Mouse (Mus musculus) heart, embryonic 16.5 days (tissue): ENCODE data around the gene Pde11a. TPM values are rescaled to one million over a fixed set of nuclear protein-coding genes. Genes with fewer than 3 reads are reported as not detected.

Source experiments
- ATAC-seq: fragments of 200-750 bp; cut with Nextera tagmentation; replicated peaks from 2 replicates; pipeline ENCODE4 v1.8.0; 2017; ENCODE audit warnings: moderate number of reproducible peaks; ENCODE audit not compliant: insufficient read depth, low FRiP score; ENCODE audit errors: extremely low read depth
- H3K27ac ChIP-seq: fragments of 300-500 bp; sonication (generic); 2 replicates; pipeline ENCODE4 v1.5.1; 2014; ENCODE audit warnings: mild to moderate bottlenecking, low read length, control low read depth, moderate library complexity
- H3K27me3 ChIP-seq: fragments of 300-500 bp; sonication (generic); 2 replicates; pipeline ENCODE4 v1.6.1; 2014; ENCODE audit warnings: low read length, mixed read lengths; ENCODE audit not compliant: control insufficient read depth, insufficient read depth
- H3K36me3 ChIP-seq: fragments of 300-500 bp; sonication (generic); 2 replicates; pipeline ENCODE4 v1.6.1; 2014; ENCODE audit not compliant: control insufficient read depth, insufficient read depth
- H3K4me1 ChIP-seq: fragments of 300-500 bp; sonication (generic); 2 replicates; pipeline ENCODE4 v1.6.1; 2014; ENCODE audit warnings: low read length, mixed read lengths; ENCODE audit not compliant: control insufficient read depth, insufficient read depth
- H3K4me2 ChIP-seq: fragments of 300-500 bp; sonication (generic); 2 replicates; pipeline ENCODE4 v1.6.1; 2014; ENCODE audit warnings: low read depth, mild to moderate bottlenecking, control low read depth, low read length
- H3K4me3 ChIP-seq: fragments of 300-500 bp; sonication (generic); 2 replicates; pipeline ENCODE4 v1.5.1; 2014; ENCODE audit warnings: mild to moderate bottlenecking, control low read depth, low read length
- H3K9ac ChIP-seq: fragments of 300-500 bp; sonication (generic); 2 replicates; pipeline ENCODE4 v1.6.1; 2014; ENCODE audit warnings: low read length, control low read depth
- H3K9me3 ChIP-seq: fragments of 300-500 bp; sonication (generic); replicated peaks from 2 replicates; pipeline ENCODE4 v1.6.1; 2016; ENCODE audit warnings: low read length; ENCODE audit not compliant: control insufficient read depth
- WGBS: fragments of 180-500 bp; shearing (Covaris S2); extraction: QIAGEN DNeasy Blood & Tissue Kit; methylation state at CpG from one replicate; pipeline ENCODE4 v1.1.7; 2014; 5-methylcytosine and 5-hydroxymethylcytosine counted together
- polyA plus RNA-seq: library from polyadenylated mRNA; unstranded; fragments of >200 nt; fragmentation: Nextera tagmentation; extraction: Ambion mirVana; gene quantifications from 2 replicates; pipeline ENCODE4 v1.2.1, GENCODE M21; 2015

Pde11a gene
- polyA plus RNA-seq, 1 experiment from 2014 or later = 0.11 TPM

GRCm38 (mm10) chr2:76326161-76326560 lies 12.4 kb downstream of the Pde11a start:
- Histone ChIP-seq H3K4me1 (no peaks in the 10 kb centered on the region), H3K9me3 (no peaks in the 10 kb centered on the region)
- WGBS = 80% methylated on average over 3 of the region's 3 CpGs

GRCm38 (mm10) chr2:76324463-76324862 lies 14.1 kb downstream of the Pde11a start:
- H3K27ac ChIP-seq = no peak overlapping the region
- 80% methylated on average over 5 of the region's 5 CpGs for whole genome bisulfite sequencing
- H3K9me3 ChIP-seq = no peaks in the 10 kb centered on the region
- H3K4me3 ChIP-seq = no peak overlapping the region
- no peak overlapping the region for H3K4me2 ChIP-seq
- no peaks in the 10 kb centered on the region for H3K4me1 ChIP-seq
- H3K9ac ChIP-seq = no peak overlapping the region
- H3K27me3 ChIP-seq = no peaks in the 10 kb centered on the region
- H3K36me3 ChIP-seq = no peaks in the 10 kb centered on the region
- ATAC-seq = no peak

More at GRCm38 (mm10) chr2:76326161-76326560, 12.4 kb downstream of the Pde11a start:
- Histone ChIP-seq H3K27ac (no peak overlapping the region), H3K36me3 (no peaks in the 10 kb centered on the region), H3K4me2 (no peak overlapping the region), H3K9ac (no peak overlapping the region), H3K4me3 (no peak overlapping the region), H3K27me3 (no peaks in the 10 kb centered on the region)
- ATAC-seq = no peak

- Histone ChIP-seq H3K27ac (no peak overlapping the region), H3K9ac (no peak overlapping the region), H3K4me3 (no peak overlapping the region), H3K4me2 (no peak overlapping the region), H3K36me3 (no peaks in the 10 kb centered on the region), H3K9me3 (no peaks in the 10 kb centered on the region), H3K4me1 (no peaks in the 10 kb centered on the region), H3K27me3 (no peaks in the 10 kb centered on the region)
- ATAC-seq = no peak
- WGBS = 84% methylated on average over 21 of the region's 21 CpGs
These were observed 15.2 kb downstream of the Pde11a start for GRCm38 (mm10) chr2:76323185-76323875.

GRCm38 (mm10) chr2:76320336-76320735 lies 18.2 kb downstream of the Pde11a start:
- H3K27ac ChIP-seq = no peak overlapping the region
- no peak overlapping the region for H3K9ac ChIP-seq
- no peak overlapping the region for H3K4me3 ChIP-seq
- H3K4me2 ChIP-seq = no peak overlapping the region
- no peaks in the 10 kb centered on the region for H3K9me3 ChIP-seq
- WGBS = 79% methylated on average over 6 of the region's 6 CpGs
- H3K27me3 ChIP-seq = no peaks in the 10 kb centered on the region
- H3K36me3 ChIP-seq = no peaks in the 10 kb centered on the region
- no peaks in the 10 kb centered on the region for H3K4me1 ChIP-seq
- no peak for ATAC-seq

GRCm38 (mm10) chr2:76319231-76319630 lies 19.3 kb downstream of the Pde11a start:
- no peaks in the 10 kb centered on the region for H3K9me3 ChIP-seq

GRCm38 (mm10) chr2:76287671-76288070 lies 50.9 kb downstream of the Pde11a start:
- Histone ChIP-seq H3K9ac (no peak overlapping the region), H3K36me3 (no peaks in the 10 kb centered on the region), H3K27me3 (no peaks in the 10 kb centered on the region), H3K4me1 (peaks cover 4% of the 10 kb centered on the region), H3K27ac (no peak overlapping the region), H3K4me3 (no peak overlapping the region), H3K4me2 (no peak overlapping the region), H3K9me3 (no peaks in the 10 kb centered on the region)
- ATAC-seq = no peak
- WGBS = 84% methylated on average over 3 of the region's 3 CpGs

More at GRCm38 (mm10) chr2:76319231-76319630, 19.3 kb downstream of the Pde11a start:
- no peak overlapping the region for H3K4me3 ChIP-seq
- 80% methylated on average over 6 of the region's 6 CpGs for WGBS
- H3K4me2 ChIP-seq = no peak overlapping the region
- no peak for ATAC-seq
- H3K27me3 ChIP-seq = no peaks in the 10 kb centered on the region
- no peak overlapping the region for H3K27ac ChIP-seq
- H3K4me1 ChIP-seq = no peaks in the 10 kb centered on the region
- no peaks in the 10 kb centered on the region for H3K36me3 ChIP-seq
- H3K9ac ChIP-seq = no peak overlapping the region

- ATAC-seq = peak; percentile 86
- Histone ChIP-seq H3K9ac (no peak overlapping the region), H3K36me3 (no peaks in the 10 kb centered on the region), H3K27me3 (no peaks in the 10 kb centered on the region), H3K4me3 (no peak overlapping the region), H3K4me2 (0 out of 2 replicates have a peak overlapping the region, but pooled peaks have one; percentile 10), H3K27ac (peak overlapping the region; percentile 33), H3K4me1 (peaks cover 4% of the 10 kb centered on the region), H3K9me3 (no peaks in the 10 kb centered on the region)
- WGBS = 35% methylated on average over 4 of the region's 4 CpGs
These were observed 52.3 kb downstream of the Pde11a start for GRCm38 (mm10) chr2:76286288-76286740.

- Histone ChIP-seq H3K4me3 (no peak overlapping the region), H3K4me1 (peaks cover 4% of the 10 kb centered on the region), H3K4me2 (no peak overlapping the region), H3K27me3 (no peaks in the 10 kb centered on the region), H3K27ac (no peak overlapping the region), H3K9me3 (no peaks in the 10 kb centered on the region), H3K36me3 (no peaks in the 10 kb centered on the region), H3K9ac (no peak overlapping the region)
- 79% methylated on average over 3 of the region's 3 CpGs for WGBS
- ATAC-seq = no peak
These were observed 53.4 kb downstream of the Pde11a start for GRCm38 (mm10) chr2:76285150-76285549.

GRCm38 (mm10) chr2:76283378-76284132 lies 55.0 kb downstream of the Pde11a start:
- Histone ChIP-seq H3K27me3 (no peaks in the 10 kb centered on the region), H3K9ac (no peak overlapping the region), H3K4me3 (no peak overlapping the region), H3K36me3 (no peaks in the 10 kb centered on the region), H3K4me1 (peaks cover 4% of the 10 kb centered on the region), H3K9me3 (no peaks in the 10 kb centered on the region), H3K27ac (no peak overlapping the region), H3K4me2 (no peak overlapping the region)
- WGBS = 63% methylated on average over 6 of the region's 6 CpGs
- ATAC-seq = no peak
